Mouse (Mus musculus) Patski (cell line): ENCODE data around the gene Nphs1. TPM values are rescaled to one million over a fixed set of nuclear protein-coding genes. Genes with fewer than 3 reads are reported as not detected.

Experiments
- ATAC-seq: fragments of 100-300 bp; one replicate; pipeline ENCODE4 v1.8.0; 2021
- CTCF ChIA-PET: fragments of 350-600 bp; sonication (Branson Sonifier 250); formaldehyde crosslinking; loops from one replicate; lab custom pipeline; 2022; ENCODE audit warnings: inconsistent platforms; lab: Charles Lee
- POLR2A ChIA-PET: fragments of 350-600 bp; sonication (Branson Sonifier 250); formaldehyde crosslinking; loops from one replicate; lab custom pipeline; 2022; ENCODE audit warnings: antibody characterized with exemption, inconsistent platforms; lab: Charles Lee
- DNase-seq: peaks from one replicate; pipeline ENCODE4 v3.0.0-alpha.2; 2011; ENCODE audit warnings: low read depth, low spot score
- H3K27me3 ChIP-seq: fragments of 371-371 bp; one replicate; pipeline ENCODE4 v1.5.1; 2021
- CTCF ChIP-seq: fragments of 100-300 bp; IDR thresholded peaks from one replicate; pipeline ENCODE4 v1.5.1; 2021
- in situ Hi-C: fragments of 300-500 bp; cut with MboI; formaldehyde crosslinking; loops from 3 replicates; pipeline ENCODE4 v1.11.1; 2018; ENCODE audit warnings: low pct_unique_long_range_greater_than_20kb, mixed read lengths
- polyA plus RNA-seq: library from polyadenylated mRNA; unstranded; gene quantifications from one replicate; pipeline ENCODE4 v1.2.3, GENCODE M21; 2021

The Nphs1 gene
- polyA plus RNA-seq, result not detected

- TF ChIP-seq CTCF, result no peak
- ChIA-PET POLR2A (no interaction called here), CTCF (no interaction called here)
- peaks cover 71% of the 10 kb centered on the region for H3K27me3 ChIP-seq
- ATAC-seq (no peak), DNase-seq (no peak)
- in situ Hi-C loops, result no loop called here
These were observed at the start of gene Nphs1, which contains the start of gene Kirrel2 for GRCm38 (mm10) chr7:30457629-30458330. Nphs1 (plus strand) TSS chr7:30458315. Kirrel2 (minus strand) TSS chr7:30457690.

DNA sequence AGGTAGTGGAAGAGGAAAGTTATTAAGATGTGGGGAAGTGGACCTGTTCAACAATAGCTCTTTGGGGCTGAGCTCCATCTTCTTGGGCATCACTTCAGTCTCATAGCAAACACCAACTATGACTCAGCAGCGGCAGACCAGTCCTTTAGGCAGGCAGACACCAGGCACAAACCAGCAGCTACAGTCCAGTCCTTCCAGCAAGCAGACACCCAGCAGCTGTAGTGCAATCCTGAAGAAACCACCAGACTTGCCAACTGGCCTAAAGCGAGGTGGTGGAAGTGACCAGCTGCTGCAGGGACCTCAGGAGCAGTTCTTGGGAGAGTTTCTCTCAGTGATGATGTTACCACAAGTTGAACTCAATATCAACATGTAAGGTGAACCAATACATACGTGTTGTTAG is 49.5 kb upstream of the Nphs1 start:
- ATAC-seq (no peak), DNase-seq (no peak)
- POLR2A ChIA-PET, result no interaction called here
- peaks cover 36% of the 10 kb centered on the region for H3K27me3 ChIP-seq
- in situ Hi-C loops, result no loop called here
- CTCF ChIA-PET, result interaction anchor here (0.9 kb wide), 1 partner anchor 41 kb away, joined by 3 read pairs; no protein-coding TSS in a partner anchor
- TF ChIP-seq CTCF, result no peak

GRCm38 (mm10) chr7:30409789-30410188 is 48.3 kb upstream of the Nphs1 start:
- in situ Hi-C loops, result no loop called here
- ChIA-PET CTCF (no interaction called here), POLR2A (interaction anchor here (1.4 kb wide), 1 partner anchor 38 kb away, joined by 6 read pairs; no protein-coding TSS in a partner anchor)
- ATAC-seq (no peak), DNase-seq (no peak)
- TF ChIP-seq CTCF, result no peak
- peaks cover 34% of the 10 kb centered on the region for H3K27me3 ChIP-seq

DNA sequence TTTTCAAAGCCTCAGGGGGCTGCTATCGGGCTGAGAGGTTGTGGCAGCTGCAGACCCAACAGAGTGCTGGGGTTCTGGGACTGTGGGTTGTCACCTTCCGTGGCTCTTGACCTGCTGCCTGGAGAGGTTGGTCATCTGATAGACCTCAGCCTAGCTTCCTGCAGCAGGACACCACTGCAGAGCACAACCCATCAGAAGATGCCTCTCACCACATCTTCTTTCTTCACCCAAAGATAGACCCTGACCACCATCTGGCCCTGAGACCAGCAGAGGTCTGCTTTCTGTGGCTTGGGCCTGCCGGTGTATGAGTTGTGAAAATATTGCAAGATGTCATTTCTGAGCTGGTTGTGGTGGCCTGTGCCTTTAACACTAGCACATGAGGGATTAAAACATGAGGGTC is 47.1 kb upstream of the Nphs1 start:
- H3K27me3 ChIP-seq, result peaks cover 35% of the 10 kb centered on the region
- no peak for DNase-seq
- no peak for ATAC-seq
- TF ChIP-seq CTCF, result no peak
- ChIA-PET CTCF (no interaction called here), POLR2A (interaction anchor here (1.4 kb wide), 1 partner anchor 39 kb away, joined by 6 read pairs; no protein-coding TSS in a partner anchor)
- in situ Hi-C loops, result no loop called here

- in situ Hi-C loops, result no loop called here
- ChIA-PET CTCF (interaction anchor here (1.2 kb wide), 1 partner anchor 32 kb away, joined by 3 read pairs; no protein-coding TSS in a partner anchor), POLR2A (no interaction called here)
- H3K27me3 ChIP-seq, result peaks cover 32% of the 10 kb centered on the region
- ATAC-seq (no peak), DNase-seq (no peak)
- no peak for TF ChIP-seq CTCF
These were observed 45.4 kb upstream of the Nphs1 start for GRCm38 (mm10) chr7:30412735-30413147.

DNA sequence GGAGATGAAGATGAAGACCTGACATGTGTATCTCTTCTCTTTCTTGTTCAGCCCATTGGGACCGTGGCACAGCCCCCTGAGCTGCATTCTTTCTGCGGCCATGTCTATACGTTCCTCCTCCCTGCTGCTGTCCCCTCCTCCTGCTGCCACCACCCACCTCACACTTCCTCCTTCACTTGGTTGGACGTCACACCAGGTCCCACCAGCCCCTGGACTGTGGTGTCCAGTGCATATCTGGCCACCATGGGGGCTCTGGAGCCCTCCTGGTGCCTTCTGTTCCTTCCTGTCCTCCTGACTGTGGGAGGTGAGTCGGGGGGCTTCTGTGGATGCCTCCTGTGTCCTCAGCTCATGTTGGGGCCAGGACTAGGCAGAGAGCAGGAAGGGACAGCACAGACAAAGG is 44.5 kb upstream of the Nphs1 start, which contains the start of gene Tyrobp:
Tyrobp (plus strand) TSS at position 165 of the 400 bp plus-strand sequence.
- no peak for DNase-seq
- ATAC-seq, result no peak
- peaks cover 30% of the 10 kb centered on the region for H3K27me3 ChIP-seq
- no peak for TF ChIP-seq CTCF
- in situ Hi-C loops, result no loop called here
- CTCF ChIA-PET, result no interaction called here
- POLR2A ChIA-PET, result no interaction called here

- no peak for TF ChIP-seq CTCF
- ATAC-seq (no peak), DNase-seq (no peak)
- H3K27me3 ChIP-seq, result peaks cover 11% of the 10 kb centered on the region
- ChIA-PET POLR2A (no interaction called here), CTCF (no interaction called here)
- in situ Hi-C loops, result no loop called here
These were observed 40.3 kb upstream of the Nphs1 start for GRCm38 (mm10) chr7:30417856-30418255.

DNA sequence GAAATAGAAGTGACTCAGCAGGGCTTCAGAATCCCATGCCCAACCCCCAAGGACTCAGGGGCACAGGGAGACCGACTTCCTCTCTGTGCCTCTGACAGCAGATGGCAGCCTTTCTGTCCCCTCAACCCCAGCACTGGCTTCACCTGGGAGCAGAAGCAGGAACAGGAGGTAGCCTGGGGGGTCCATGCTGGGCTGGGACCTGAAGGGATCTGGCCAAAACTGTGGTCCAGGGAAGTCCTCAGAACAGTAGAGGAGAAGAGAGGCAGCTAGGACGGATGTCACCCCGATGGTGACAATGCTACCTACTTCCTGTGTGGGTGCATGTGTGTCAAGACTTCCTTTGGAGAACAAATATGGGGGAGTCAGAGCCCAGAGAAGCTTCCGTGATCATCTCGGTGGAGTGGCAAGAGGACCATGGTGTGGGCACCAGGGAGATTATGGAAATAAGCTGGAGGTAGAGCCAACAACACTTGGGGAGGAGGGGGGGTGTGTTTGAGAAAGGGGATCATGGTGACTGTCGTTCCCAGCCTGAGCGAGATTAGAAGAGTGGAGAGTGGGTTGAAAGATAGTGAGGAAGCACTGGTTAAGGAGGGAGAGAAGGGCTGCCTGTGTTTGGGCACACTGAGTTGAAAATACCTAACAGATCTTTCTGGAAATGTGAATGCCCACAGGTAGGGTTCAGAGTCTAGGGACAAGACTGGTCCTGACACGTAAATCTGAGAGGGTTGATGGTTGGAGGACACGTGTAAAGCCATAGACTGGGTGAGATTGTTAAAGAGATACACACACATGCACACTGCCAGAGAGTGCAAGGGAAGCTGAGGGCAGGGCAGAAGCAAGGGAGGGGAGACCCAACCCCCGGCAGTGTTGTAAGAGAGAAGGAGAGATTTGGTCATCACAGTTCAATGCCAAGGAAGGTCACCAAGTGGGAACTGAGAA is 38.3 kb upstream of the Nphs1 start, which contains the start of gene Hcst:
Hcst (minus strand) TSS at position 294 of the 939 bp plus-strand sequence.
- ChIA-PET POLR2A (no interaction called here), CTCF (no interaction called here)
- ATAC-seq, result no peak
- no peak for DNase-seq
- in situ Hi-C loops, result no loop called here
- TF ChIP-seq CTCF, result no peak
- peaks cover 2% of the 10 kb centered on the region for H3K27me3 ChIP-seq

GRCm38 (mm10) chr7:30420673-30421072 is 37.4 kb upstream of the Nphs1 start:
- DNase-seq, result no peak
- ATAC-seq, result no peak
- ChIA-PET POLR2A (no interaction called here), CTCF (no interaction called here)
- in situ Hi-C loops, result no loop called here
- TF ChIP-seq CTCF, result no peak
- no peaks in the 10 kb centered on the region for H3K27me3 ChIP-seq

DNA sequence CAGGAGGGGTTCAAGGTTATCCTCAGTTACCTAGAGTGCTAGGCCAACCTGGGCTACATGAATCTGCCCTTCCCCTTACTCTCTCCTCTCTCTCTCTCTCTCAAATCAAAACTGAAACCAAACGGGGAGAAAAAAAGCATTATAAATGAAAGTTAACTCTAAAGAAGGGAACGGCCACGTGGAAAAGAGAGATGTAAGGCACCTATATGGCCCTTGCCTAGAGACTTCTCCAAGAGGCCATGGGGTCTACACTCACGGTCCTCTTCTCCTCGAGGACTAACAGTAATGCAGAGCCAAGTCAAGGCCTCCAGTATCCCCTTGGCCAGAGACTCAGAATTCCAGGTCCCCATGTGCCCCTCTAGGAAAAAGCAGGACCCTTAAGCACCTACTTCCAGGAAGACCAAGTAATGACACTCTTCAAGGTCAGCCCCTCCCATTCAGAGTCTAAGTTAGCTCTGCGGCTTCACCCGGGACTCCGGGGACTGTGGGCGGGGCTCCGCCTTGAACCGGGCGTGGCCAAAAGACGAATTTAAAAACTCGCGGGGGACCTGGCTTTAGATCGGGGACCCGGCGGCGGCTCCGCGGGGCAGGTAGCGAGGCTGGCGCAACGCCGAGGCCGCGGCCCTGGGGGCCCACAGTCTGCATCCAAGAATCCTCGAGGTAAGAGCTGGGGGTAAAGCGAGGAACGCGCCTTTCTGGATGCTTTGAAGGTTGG is 36.8 kb upstream of the Nphs1 start, which contains the start of gene Nfkbid:
Nfkbid (plus strand) TSS at position 558 of the 715 bp plus-strand sequence.
- POLR2A ChIA-PET, result no interaction called here
- CTCF ChIA-PET, result interaction anchor here (0.6 kb wide), 1 partner anchor 85 kb away, joined by 3 read pairs; no protein-coding TSS in a partner anchor
- DNase-seq (no peak), ATAC-seq (no peak)
- no peak for TF ChIP-seq CTCF
- in situ Hi-C loops, result no loop called here
- H3K27me3 ChIP-seq, result no peaks in the 10 kb centered on the region
